ENCODE assay signal across 8 mouse cellular contexts in genomic region chr17:8799914-8800420, GRCm38 (mm10).
DNase-seq lines count a peak whose midpoint lies in the region; ATAC-seq lines count a peak whose summit lies in the region.

No protein-coding gene starts in this region.

- WGBS in embryonic facial prominence, embryonic 11.5 days, result under 1% methylated on average over 15 of the region's 15 CpGs
- WGBS in intestine, embryonic 14.5 days, result 1% methylated on average over 15 of the region's 15 CpGs
- 1% methylated on average over 15 of the region's 15 CpGs for WGBS in neural tube, embryonic 12.5 days

- peak overlapping the region; percentile 69 for H3K4me3 ChIP-seq in embryonic facial prominence, embryonic 11.5 days (ENCODE audit: low read depth, low read length)
- peak overlapping the region; percentile 49; the same call in 1 of the 2 replicates for H3K4me3 ChIP-seq in intestine, embryonic 14.5 days (ENCODE audit: low read depth, low read length)
- no peak overlapping the region for H3K4me3 ChIP-seq in neural tube, embryonic 12.5 days

- H3K4me1 ChIP-seq in embryonic facial prominence, embryonic 11.5 days (ENCODE audit: control insufficient read depth, insufficient read depth, low read length), result no peaks in the 10 kb centered on the region; the same call in 1 of the 2 replicates
- H3K4me1 ChIP-seq in intestine, embryonic 14.5 days (replicated peaks; ENCODE audit: control insufficient read depth, insufficient read depth, low read length), result peaks cover 9% of the 10 kb centered on the region; the same call in 1 of the 2 replicates
- peaks cover 28% of the 10 kb centered on the region for H3K4me1 ChIP-seq in neural tube, embryonic 12.5 days

- H3K4me2 ChIP-seq in embryonic facial prominence, embryonic 11.5 days (ENCODE audit: low read depth, low read length), result peak overlapping the region; percentile 99
- H3K4me2 ChIP-seq in intestine, embryonic 14.5 days (ENCODE audit: low read length), result peak overlapping the region; percentile 83
- H3K4me2 ChIP-seq in neural tube, embryonic 12.5 days (replicated peaks), result peak overlapping the region; percentile 94

- peaks cover 37% of the 10 kb centered on the region for H3K27me3 ChIP-seq in embryonic facial prominence, embryonic 11.5 days (ENCODE audit: control insufficient read depth, insufficient read depth, low read length)
- H3K27me3 ChIP-seq in intestine, embryonic 14.5 days (replicated peaks; ENCODE audit: control insufficient read depth, insufficient read depth, low read length), result peaks cover 72% of the 10 kb centered on the region
- H3K27me3 ChIP-seq in neural tube, embryonic 12.5 days (replicated peaks), result peaks cover 36% of the 10 kb centered on the region

- peak; percentile 90 for DNase-seq in heart, adult 11 months
- no peak for DNase-seq in heart, adult 9 months (ENCODE audit: low spot score in 2 of 2)
- peak; percentile 22 for DNase-seq in embryonic facial prominence, embryonic 11.5 days (ENCODE audit: low spot score)
- peak; percentile 70 for DNase-seq in intestine, embryonic 14.5 days (ENCODE audit: low spot score)
- no peak for DNase-seq in left cerebral cortex, adult 9 months (ENCODE audit: low spot score in 2 of 2)
- no peak for DNase-seq in layer of hippocampus, postnatal 36 days
- DNase-seq in left cerebral cortex, postnatal 4 days, result no peak

- no peaks in the 10 kb centered on the region for H3K36me3 ChIP-seq in embryonic facial prominence, embryonic 11.5 days (replicated peaks; ENCODE audit: control insufficient read depth, insufficient read depth, low read depth, low read length)
- H3K36me3 ChIP-seq in intestine, embryonic 14.5 days (ENCODE audit: control insufficient read depth, insufficient read depth, low read length), result no peaks in the 10 kb centered on the region
- H3K36me3 ChIP-seq in neural tube, embryonic 12.5 days, result no peaks in the 10 kb centered on the region

- no peak overlapping the region for H3K27ac ChIP-seq in embryonic facial prominence, embryonic 11.5 days (replicated peaks; ENCODE audit: low read depth, low read length)
- no peak overlapping the region for H3K27ac ChIP-seq in intestine, embryonic 14.5 days (ENCODE audit: low read depth)
- no peak overlapping the region for H3K27ac ChIP-seq in neural tube, embryonic 12.5 days

- ATAC-seq in embryonic facial prominence, embryonic 11.5 days (replicated peaks; ENCODE audit: insufficient number of reproducible peaks, low FRiP score, low TSS enrichment, low read depth), result no peak
- no peak for ATAC-seq in intestine, embryonic 14.5 days (replicated peaks; ENCODE audit: low FRiP score, low TSS enrichment, low read depth)
- no peak for ATAC-seq in neural tube, embryonic 12.5 days (ENCODE audit: low FRiP score, low read depth)

- intact Hi-C loops in left cerebral cortex, postnatal 4 days (cut with DNase I), result loop anchor here (5.0 kb wide), 2 partner anchors 137 to 188 kb away; no protein-coding TSS in a partner anchor

- H3K9ac ChIP-seq in embryonic facial prominence, embryonic 11.5 days (replicated peaks; ENCODE audit: low read length), result no peak overlapping the region
- H3K9ac ChIP-seq in intestine, embryonic 14.5 days (ENCODE audit: low read length), result no peak overlapping the region
- no peak overlapping the region for H3K9ac ChIP-seq in neural tube, embryonic 12.5 days

- no peaks in the 10 kb centered on the region for H3K9me3 ChIP-seq in embryonic facial prominence, embryonic 11.5 days (replicated peaks; ENCODE audit: control insufficient read depth, low read length)
- H3K9me3 ChIP-seq in intestine, embryonic 14.5 days (ENCODE audit: control insufficient read depth, low read length), result no peaks in the 10 kb centered on the region
- no peaks in the 10 kb centered on the region for H3K9me3 ChIP-seq in neural tube, embryonic 12.5 days

Comparison
In these comparisons a context has a peak if more than half of its experiments do, and no peak if none do; other contexts are left out.
1. DNase-seq: peak in heart, adult 11 months (single experiment), embryonic facial prominence, embryonic 11.5 days (single experiment) and intestine, embryonic 14.5 days (single experiment); none in heart, adult 9 months (0 of 2), left cerebral cortex, adult 9 months (0 of 2), layer of hippocampus, postnatal 36 days (0 of 2) and left cerebral cortex, postnatal 4 days (single experiment).
2. Peak in every context shown above with its lines, with median percentiles within 50 percentile points of each other: H3K4me2 ChIP-seq.